Mouse (Mus musculus) heart, postnatal 36 days (tissue): Measurements from ENCODE around the gene Agbl2. TPM values are rescaled to one million over a fixed set of nuclear protein-coding genes. Genes with fewer than 3 reads are reported as not detected.
"Not testable (repeated sequence)": the region's sequence is repeated elsewhere in the genome, so short reads cannot be mapped to it uniquely, and the experiment has no call there.

Experiments used
- DNase-seq, 2 experiments: peaks; one replicate each; pipeline ENCODE4 v3.0.0; 2021 to 2022
- intact Hi-C: fragments of 180-260 bp; cut with DNase I; formaldehyde crosslinking; loops from one replicate; pipeline ENCODE4 v1.15.1; 2025
- total RNA-seq, 2 experiments: library from RNA; stranded (reverse); gene quantifications; 2 replicates each; pipeline ENCODE4 v1.2.3; 2021

The Agbl2 gene
- total RNA-seq, 2 experiments from 2014 or later: 1.00 to 1.0 TPM

DNA sequence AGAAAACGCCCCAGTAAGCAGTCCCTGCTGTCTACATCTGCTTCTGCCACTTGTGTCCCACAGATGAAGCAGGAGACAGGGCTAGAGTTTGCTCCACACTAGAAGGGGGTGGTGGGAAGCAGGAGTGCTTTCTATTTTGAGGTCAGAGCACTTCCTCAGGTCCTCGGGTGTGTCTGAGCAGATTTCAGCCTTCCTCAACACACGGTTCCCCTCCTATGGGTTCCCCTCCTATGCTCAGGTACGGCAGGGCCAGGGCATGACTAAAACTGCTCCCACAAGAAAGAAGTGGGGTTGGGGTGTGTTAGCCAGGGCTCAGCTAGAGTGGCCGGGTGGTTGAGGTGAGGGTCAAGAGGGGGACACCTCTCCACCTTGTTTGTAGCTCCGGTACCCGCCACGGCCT lies 28.2 kb downstream of the Agbl2 start:
- intact Hi-C loops: no loop called here
- no peak for DNase-seq

- intact Hi-C loops: no loop called here
- DNase-seq: no peak
Measured at GRCm38 (mm10) chr2:90815266-90815665, 32.7 kb downstream of the Agbl2 start.

GRCm38 (mm10) chr2:90816144-90816543 lies 33.6 kb downstream of the Agbl2 start:
- no peak for DNase-seq
- intact Hi-C loops: no loop called here

- no peak for DNase-seq
- intact Hi-C loops: no loop called here
Measured at GRCm38 (mm10) chr2:90818710-90819109, 36.2 kb downstream of the Agbl2 start.

- intact Hi-C loops: no loop called here
- DNase-seq: no peak
Measured at GRCm38 (mm10) chr2:90820894-90821293, 38.4 kb downstream of the Agbl2 start.

DNA sequence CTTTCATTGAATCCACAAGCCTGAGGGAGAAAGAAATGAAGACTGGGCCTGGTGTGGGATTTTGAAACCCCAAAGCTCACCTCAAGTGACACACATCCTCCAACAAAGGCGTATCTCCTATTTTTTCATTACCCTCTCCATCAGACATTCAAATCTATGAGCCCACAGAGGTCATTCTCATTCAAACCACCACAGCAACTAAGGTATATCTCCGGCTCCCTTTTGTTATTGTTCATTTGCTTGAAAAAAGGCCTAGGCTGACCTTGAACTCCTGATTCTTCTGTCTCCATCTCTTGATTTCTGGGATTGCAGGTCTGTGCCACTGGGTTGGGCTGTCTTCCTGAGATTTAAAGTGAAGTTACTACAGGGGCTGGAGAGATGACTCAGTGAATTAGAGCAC lies 40.5 kb downstream of the Agbl2 start:
- intact Hi-C loops: no loop called here

DNA sequence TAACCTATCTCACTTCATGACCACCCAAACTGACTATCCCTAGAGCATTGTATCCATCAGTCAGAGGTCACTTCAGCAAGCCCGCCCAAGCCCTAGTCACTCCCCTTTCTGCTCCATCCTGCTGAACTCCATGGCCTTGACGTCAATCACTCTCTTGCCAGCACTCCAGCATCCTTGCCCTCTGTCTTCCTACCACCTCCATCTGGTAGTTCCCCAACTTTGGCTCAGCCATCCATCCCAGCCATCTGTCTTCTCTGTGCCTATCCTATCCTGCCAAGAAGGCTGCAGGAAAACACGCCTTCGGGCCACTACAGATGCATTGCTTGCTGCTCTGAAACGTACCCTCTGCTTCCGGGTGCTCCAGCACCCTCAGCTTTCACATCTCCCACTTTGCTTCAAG lies 41.3 kb downstream of the Agbl2 start:
- intact Hi-C loops: no loop called here
- DNase-seq: no peak

More for the DNA sequence above, 40.5 kb downstream of the Agbl2 start:
- DNase-seq: no peak

GRCm38 (mm10) chr2:90824528-90824927 lies 42.0 kb downstream of the Agbl2 start:
- DNase-seq, intact Hi-C loops: not testable (repeated sequence)

GRCm38 (mm10) chr2:90825515-90826172 lies 43.1 kb downstream of the Agbl2 start:
- no peak for DNase-seq
- intact Hi-C loops: no loop called here

DNA sequence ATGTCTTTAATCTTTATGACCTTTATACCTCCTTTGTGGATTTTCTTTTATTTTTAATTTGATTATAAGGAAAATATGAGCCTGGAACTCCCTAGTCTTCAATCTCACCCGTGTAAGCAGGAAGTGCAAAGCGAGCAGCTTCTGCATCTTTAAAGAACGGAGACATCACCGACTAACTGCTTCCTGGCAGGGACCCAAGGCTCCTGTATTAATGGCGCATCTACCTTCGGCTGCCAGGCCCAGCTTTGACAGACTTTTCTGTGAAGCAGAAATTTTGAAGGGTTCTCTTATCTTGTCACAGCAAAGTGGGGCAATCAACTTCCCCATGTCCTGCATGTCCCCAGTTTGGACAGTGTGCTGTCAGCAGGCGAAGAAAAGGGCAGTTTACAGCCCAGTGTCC lies 46.2 kb downstream of the Agbl2 start:
- intact Hi-C loops: no loop called here
- no peak for DNase-seq

DNA sequence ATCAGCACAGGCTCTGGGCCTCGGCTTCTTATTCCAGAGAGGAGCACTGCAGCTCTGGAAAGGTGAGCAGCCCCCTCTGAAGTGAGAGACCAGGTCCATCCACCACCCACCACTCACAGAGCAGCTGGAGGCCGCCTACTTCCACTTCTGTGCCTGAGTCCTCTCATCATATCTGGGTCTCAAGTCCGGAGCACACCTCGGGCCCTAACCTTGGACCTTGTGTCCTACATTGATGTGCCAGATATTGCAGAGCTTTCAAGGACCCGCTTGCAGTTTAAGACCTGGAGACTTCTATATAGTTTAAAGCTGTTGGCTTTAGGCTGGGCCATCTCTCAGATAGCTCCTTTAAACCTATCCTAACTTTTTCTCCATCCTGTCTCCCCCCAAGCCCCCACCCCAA lies 51.0 kb downstream of the Agbl2 start:
- intact Hi-C loops: no loop called here
- DNase-seq: no peak

- intact Hi-C loops: no loop called here
- DNase-seq: no peak
Measured at GRCm38 (mm10) chr2:90838621-90839020, 56.1 kb downstream of the Agbl2 start.

- intact Hi-C loops: no loop called here
- no peak for DNase-seq
Measured at GRCm38 (mm10) chr2:90843666-90844065, 61.1 kb downstream of the Agbl2 start.

GRCm38 (mm10) chr2:90844262-90844661 lies 61.7 kb downstream of the Agbl2 start:
- no peak for DNase-seq
- intact Hi-C loops: no loop called here

DNA sequence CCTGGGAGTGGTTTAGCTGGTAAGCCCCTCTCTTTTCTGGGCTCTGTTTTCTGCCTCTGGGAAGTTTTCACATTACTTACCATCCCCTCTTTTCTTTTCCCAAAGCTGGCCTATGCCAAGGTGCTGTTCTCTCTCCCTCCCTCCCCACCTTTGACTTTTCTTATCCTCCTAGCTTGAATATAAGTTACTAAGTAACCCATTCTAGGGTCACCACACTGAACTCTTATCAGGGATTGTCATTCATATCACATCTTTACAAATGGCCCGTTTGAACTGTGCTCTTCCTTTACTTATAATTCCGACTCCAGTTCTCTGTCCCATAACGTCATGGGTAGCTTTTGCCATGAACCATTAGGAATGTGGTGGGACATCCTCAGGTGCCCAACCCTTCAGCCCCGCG lies 62.7 kb downstream of the Agbl2 start:
- intact Hi-C loops: loop anchor here (5.0 kb wide), 1 partner anchor 98 kb away; the partner anchor contains the start of gene Fnbp4
- no peak for DNase-seq

DNA sequence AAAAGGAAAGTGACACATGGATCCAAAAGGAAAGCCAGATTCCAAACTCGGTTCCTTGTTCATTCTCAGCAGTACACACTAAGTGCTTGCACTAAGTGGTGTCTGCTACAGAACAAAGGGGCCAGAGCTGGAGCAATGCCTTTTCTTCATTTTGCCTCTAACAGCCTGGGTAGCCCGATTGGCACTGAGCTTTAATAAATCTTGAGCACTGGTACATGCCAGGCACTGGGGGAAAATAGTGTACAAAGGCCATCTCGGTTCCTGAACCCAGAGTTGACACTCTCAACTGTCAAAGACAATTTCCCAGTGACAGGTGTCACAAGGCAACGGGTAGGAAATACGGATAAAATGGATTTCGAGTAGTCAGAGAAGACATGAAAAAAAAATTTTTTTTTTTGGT lies 63.6 kb downstream of the Agbl2 start:
- intact Hi-C loops: loop anchor here (5.0 kb wide), 1 partner anchor 99 kb away; the partner anchor contains the start of gene Fnbp4
- DNase-seq: peak in 1 of 2 experiments; percentile 20

DNA sequence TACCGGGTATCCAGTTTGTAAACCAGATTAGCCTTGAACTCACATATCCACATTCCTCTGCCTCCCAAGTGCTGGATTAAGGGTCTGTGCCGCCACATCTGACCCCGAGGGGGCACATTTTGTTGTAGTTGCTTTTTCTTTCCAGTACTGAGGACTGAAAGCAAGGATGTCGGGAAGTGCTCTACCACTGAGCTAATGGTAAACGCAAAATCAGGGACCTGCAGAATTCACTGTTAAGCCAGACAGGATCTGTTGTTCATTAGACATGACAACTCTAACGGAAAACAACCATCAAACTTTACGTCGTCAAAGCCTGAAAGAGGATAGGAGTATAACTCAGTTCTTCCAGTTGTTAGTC lies 64.0 kb downstream of the Agbl2 start:
- no peak for DNase-seq
- intact Hi-C loops: loop anchor here (5.0 kb wide), 1 partner anchor 99 kb away; the partner anchor contains the start of gene Fnbp4

GRCm38 (mm10) chr2:90846955-90847680 lies 64.6 kb downstream of the Agbl2 start, which contains the start of gene Mtch2:
Mtch2 (plus strand) TSS chr2:90847155.
- peak; percentile 99 for DNase-seq
- intact Hi-C loops: loop anchor here (5.0 kb wide), 1 partner anchor 100 kb away; the partner anchor contains the start of gene Fnbp4

- intact Hi-C loops: loop anchor here (5.0 kb wide), 1 partner anchor 100 kb away; the partner anchor contains the start of gene Fnbp4
- no peak for DNase-seq
Measured at GRCm38 (mm10) chr2:90847681-90848050, 65.1 kb downstream of the Agbl2 start.

DNA sequence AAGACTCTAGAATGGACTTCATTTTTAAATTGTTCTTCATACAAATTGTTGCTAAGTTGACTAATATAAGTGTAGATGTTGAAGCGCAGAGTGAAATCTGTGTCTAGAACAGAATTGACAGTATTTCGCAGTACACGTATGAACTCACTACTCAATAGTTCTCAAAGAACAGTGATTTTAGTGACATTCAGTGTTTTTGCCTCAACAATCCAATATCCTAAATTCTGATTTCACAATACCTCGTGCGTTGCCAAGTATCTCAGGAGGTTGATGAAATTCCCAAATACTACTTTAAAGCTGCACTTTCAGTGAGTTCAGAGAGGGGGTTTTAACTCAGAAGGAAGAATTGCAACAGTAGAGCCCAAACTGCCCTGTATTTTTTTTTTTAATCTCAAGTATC lies 65.8 kb downstream of the Agbl2 start:
- intact Hi-C loops: loop anchor here (5.0 kb wide), 1 partner anchor 101 kb away; the partner anchor contains the start of gene Fnbp4
- no peak for DNase-seq

- intact Hi-C loops: no loop called here
- no peak for DNase-seq
Measured at GRCm38 (mm10) chr2:90850401-90850800, 67.9 kb downstream of the Agbl2 start.

DNA sequence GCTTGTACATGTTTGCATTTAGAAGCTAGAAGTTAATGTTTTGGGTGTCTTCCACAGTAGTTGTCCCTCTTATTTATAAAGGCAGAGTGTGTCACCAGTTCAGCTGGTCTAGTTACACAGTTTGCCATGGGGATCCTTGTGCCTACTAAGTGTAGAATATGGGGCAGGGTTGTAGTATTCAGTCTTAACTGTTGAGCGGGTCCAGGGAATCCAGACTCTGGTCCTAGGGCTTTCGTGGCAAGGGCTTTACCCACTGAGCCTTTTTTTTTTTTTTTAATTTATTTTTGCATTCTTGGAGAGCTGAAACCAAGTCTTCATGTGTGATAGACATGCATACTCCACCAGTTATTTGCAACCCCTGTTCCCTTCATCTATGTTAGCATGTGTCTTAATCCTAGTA lies 79.0 kb downstream of the Agbl2 start:
- no peak for DNase-seq
- intact Hi-C loops: no loop called here
